Mouse (Mus musculus) kidney, adult 2 months (tissue): Measurements from ENCODE around the gene Tmem50b. TPM values are rescaled to one million over a fixed set of nuclear protein-coding genes. Genes with fewer than 3 reads are reported as not detected.

Source experiments
- DNase-seq: peaks from one replicate; pipeline ENCODE4 v3.0.0; 2021
- H3K27ac ChIP-seq: fragments of 200-500 bp; 2 replicates; pipeline ENCODE4 v1.5.1; 2012; ENCODE audit warnings: low read depth, low read length, control low read depth, inconsistent platforms; ENCODE audit not compliant: insufficient read depth
- H3K27me3 ChIP-seq: fragments of 200-500 bp; replicated peaks from 2 replicates; pipeline ENCODE4 v1.6.1; 2012; ENCODE audit warnings: mild to moderate bottlenecking, moderate library complexity, low read length, inconsistent platforms; ENCODE audit not compliant: control insufficient read depth, insufficient read depth
- H3K36me3 ChIP-seq: fragments of 200-500 bp; 2 replicates; pipeline ENCODE4 v1.6.1; 2012; ENCODE audit warnings: mild to moderate bottlenecking, moderate library complexity, low read length, inconsistent platforms; ENCODE audit not compliant: control insufficient read depth, insufficient read depth
- H3K4me1 ChIP-seq: fragments of 200-500 bp; 2 replicates; pipeline ENCODE4 v1.6.1; 2011; ENCODE audit warnings: low read length; ENCODE audit not compliant: control insufficient read depth, insufficient read depth
- H3K4me3 ChIP-seq: fragments of 200-500 bp; 2 replicates; pipeline ENCODE4 v1.5.1; 2011; ENCODE audit warnings: mild to moderate bottlenecking, low read depth, low read length, control low read depth; ENCODE audit not compliant: insufficient read depth
- CTCF ChIP-seq: fragments of 200-500 bp; conservative IDR thresholded peaks from 2 replicates; pipeline ENCODE4 v1.5.1; 2011; ENCODE audit warnings: low read depth, mild to moderate bottlenecking, control low read depth, low read length, moderate library complexity, mixed read lengths; ENCODE audit not compliant: insufficient read depth, insufficient read length
- POLR2A ChIP-seq: fragments of 200-500 bp; IDR thresholded peaks from one replicate; pipeline ENCODE4 v1.6.1; 2011; ENCODE audit warnings: low read depth, low read length, control low read depth
- WGBS: fragments of 180-500 bp; shearing (Covaris S2); methylation state at CpG from one replicate; pipeline ENCODE4 v1.1.7; 2018; 5-methylcytosine and 5-hydroxymethylcytosine counted together
- polyA plus RNA-seq: library from polyadenylated mRNA; depleted of rRNA; stranded (reverse); fragments of >200 nt; gene quantifications from 2 replicates; pipeline ENCODE4 v1.2.3, GENCODE M21; 2012

Tmem50b gene
- polyA plus RNA-seq, 1 experiment = 40.7 TPM

- DNase-seq = no peak
- H3K4me3 ChIP-seq = no peak overlapping the region
- WGBS = 85% methylated on average over 11 of the region's 11 CpGs
- no peak overlapping the region for H3K27ac ChIP-seq
- H3K4me1 ChIP-seq = no peaks in the 10 kb centered on the region
- no peaks in the 10 kb centered on the region for H3K27me3 ChIP-seq
- no peak for TF ChIP-seq POLR2A
- no peak for TF ChIP-seq CTCF
- H3K36me3 ChIP-seq = peaks cover 2% of the 10 kb centered on the region; the same call in 1 of the 2 replicates
These were observed 23.4 kb upstream of the Tmem50b start for GRCm38 (mm10) chr16:91620991-91621390.

GRCm38 (mm10) chr16:91620185-91620584 is 22.6 kb upstream of the Tmem50b start:
- no peaks in the 10 kb centered on the region for H3K4me1 ChIP-seq
- no peak for DNase-seq
- no peaks in the 10 kb centered on the region for H3K27me3 ChIP-seq
- no peak for TF ChIP-seq CTCF
- no peak for TF ChIP-seq POLR2A
- 85% methylated on average over 5 of the region's 5 CpGs for WGBS
- H3K4me3 ChIP-seq = no peak overlapping the region
- H3K27ac ChIP-seq = no peak overlapping the region
- peaks cover 2% of the 10 kb centered on the region; the same call in 1 of the 2 replicates for H3K36me3 ChIP-seq

- Histone ChIP-seq H3K36me3 (peaks cover 2% of the 10 kb centered on the region; the same call in 1 of the 2 replicates), H3K27ac (0 out of 2 replicates have a peak within 1 kb of the TSS, but pooled peaks have one; percentile 7), H3K4me3 (peak within 1 kb of the TSS; percentile 66), H3K27me3 (no peaks in the 10 kb centered on the region), H3K4me1 (no peaks in the 10 kb centered on the region)
- WGBS = 10% methylated on average over 39 of the region's 39 CpGs
- DNase-seq = peak; percentile 89
- TF ChIP-seq CTCF (no peak), POLR2A (no peak)
These were observed 21.2 kb upstream of the Tmem50b start, which contains the start of gene Dnajc28 for GRCm38 (mm10) chr16:91618511-91619501. Dnajc28 (minus strand) TSS chr16:91619026.

GRCm38 (mm10) chr16:91614552-91614951 is 17.0 kb upstream of the Tmem50b start:
- Histone ChIP-seq H3K36me3 (no peaks in the 10 kb centered on the region), H3K4me3 (no peak overlapping the region), H3K27me3 (no peaks in the 10 kb centered on the region), H3K27ac (no peak overlapping the region), H3K4me1 (no peaks in the 10 kb centered on the region)
- DNase-seq = no peak
- TF ChIP-seq POLR2A = no peak
- no peak for TF ChIP-seq CTCF
- 80% methylated on average over 6 of the region's 6 CpGs for WGBS

- no peaks in the 10 kb centered on the region for H3K36me3 ChIP-seq
- TF ChIP-seq CTCF (no peak), POLR2A (no peak)
- WGBS = 70% methylated on average over 5 of the region's 5 CpGs
- H3K27me3 ChIP-seq = no peaks in the 10 kb centered on the region
- DNase-seq = no peak
- H3K4me1 ChIP-seq = no peaks in the 10 kb centered on the region
- H3K27ac ChIP-seq = no peak overlapping the region
- H3K4me3 ChIP-seq = no peak overlapping the region
These were observed 14.9 kb upstream of the Tmem50b start for GRCm38 (mm10) chr16:91612525-91612924.

GRCm38 (mm10) chr16:91611248-91611647 is 13.6 kb upstream of the Tmem50b start:
- no peaks in the 10 kb centered on the region for H3K27me3 ChIP-seq
- 72% methylated on average over 11 of the region's 11 CpGs for WGBS
- no peak overlapping the region for H3K27ac ChIP-seq
- TF ChIP-seq POLR2A (no peak), CTCF (no peak)
- no peak overlapping the region for H3K4me3 ChIP-seq
- no peaks in the 10 kb centered on the region for H3K36me3 ChIP-seq
- H3K4me1 ChIP-seq = no peaks in the 10 kb centered on the region
- no peak for DNase-seq
